Mouse (Mus musculus) megakaryocyte progenitor cell, adult 5-6 weeks (primary cell): Measurements from ENCODE around the gene Cabp1. TPM values are rescaled to one million over a fixed set of nuclear protein-coding genes. Genes with fewer than 3 reads are reported as not detected.

Source experiments
- ATAC-seq: replicated peaks from 2 replicates; pipeline ENCODE4 v1.8.0; 2016; ENCODE audit warnings: mild to moderate bottlenecking, moderate TSS enrichment, inconsistent platforms; ENCODE audit not compliant: poor library complexity
- total RNA-seq, 2 experiments: library from RNA; stranded (forward) in 1 of 2; stranded (reverse) in 1 of 2; fragments of 157-497, 149-512 nt in 1 of 2; fragments of 200-1000 nt in 1 of 2; gene quantifications; 2 replicates each; pipeline versions ENCODE4 v1.2.3 to v1.2.4; 2015 to 2017

Cabp1 gene
- total RNA-seq, 2 experiments from 2014 or later, result not detected

DNA sequence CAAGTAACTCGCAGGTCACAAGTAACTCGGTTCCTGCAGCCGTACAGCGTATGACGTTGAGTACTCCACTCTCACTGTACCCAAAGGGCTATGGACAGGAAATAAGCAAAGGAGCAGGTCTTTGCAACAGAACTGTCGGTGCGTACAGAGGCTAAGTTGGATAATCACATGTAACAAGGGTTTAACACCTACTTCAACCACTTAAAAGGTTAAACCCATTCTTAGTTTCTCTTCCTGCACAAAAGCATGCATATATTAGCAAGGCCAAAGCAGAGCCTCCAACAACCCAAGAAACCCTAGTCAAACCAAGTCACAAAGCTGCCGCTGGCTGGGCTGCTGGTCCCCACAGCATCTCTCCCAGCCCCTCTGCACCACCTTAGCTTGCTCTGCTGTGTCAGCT lies 61.7 kb downstream of the Cabp1 start:
- no peak for ATAC-seq

DNA sequence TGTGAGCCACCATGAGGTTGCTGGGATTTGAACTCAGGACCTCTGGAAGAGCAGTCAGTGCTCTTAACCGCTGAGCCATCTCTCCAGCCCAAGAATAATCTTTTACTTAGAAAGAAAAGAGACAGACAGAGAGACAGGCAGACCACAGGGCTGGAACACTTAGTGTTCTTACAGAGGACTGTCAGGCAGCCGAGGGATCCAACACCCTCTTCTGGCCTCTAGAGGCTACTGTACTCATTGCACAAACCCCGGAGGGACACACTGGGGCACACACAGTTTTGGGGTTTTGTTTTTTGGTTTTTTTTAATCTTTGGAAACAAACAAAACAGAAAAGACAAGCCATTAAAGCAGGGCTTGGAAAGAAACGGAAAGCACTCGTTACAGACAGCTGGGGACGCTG lies 64.9 kb downstream of the Cabp1 start:
- no peak for ATAC-seq

DNA sequence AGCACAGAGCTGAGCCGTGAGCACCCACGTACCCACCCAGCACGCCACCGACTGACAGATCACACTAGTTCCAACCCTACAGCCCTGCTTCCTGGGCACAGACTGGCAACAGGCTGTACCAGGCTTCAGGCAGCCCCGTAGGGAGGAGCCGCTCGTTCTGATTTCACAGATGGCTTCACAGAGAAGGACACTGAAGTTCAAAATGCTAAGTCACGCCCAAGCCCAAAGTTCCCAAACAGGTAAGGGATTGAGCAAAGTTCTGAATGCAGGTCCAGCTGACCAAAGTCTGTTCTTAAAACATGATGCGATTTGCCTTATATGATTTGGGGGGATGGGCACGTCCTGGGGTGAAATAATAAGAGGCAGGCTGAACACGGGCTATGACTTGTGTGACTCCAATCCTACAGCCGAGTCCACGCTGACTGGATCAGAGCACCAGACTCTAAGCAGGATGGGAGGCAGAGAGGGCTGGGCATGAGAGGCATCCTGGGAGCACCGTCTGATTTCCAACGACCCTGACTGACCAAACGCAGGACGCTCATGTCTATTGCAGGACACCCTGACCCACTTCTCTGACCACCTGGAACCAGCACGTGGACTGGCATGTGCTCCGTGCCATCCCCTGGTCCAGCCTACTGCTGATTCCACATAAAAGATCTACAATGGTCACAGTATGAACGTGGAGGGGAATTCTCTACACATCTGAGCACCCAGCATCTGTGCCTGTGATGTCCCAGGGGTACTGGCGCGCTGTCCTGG lies 66.6 kb downstream of the Cabp1 start:
- no peak for ATAC-seq

GRCm38 (mm10) chr5:115126578-115127312 lies 67.4 kb downstream of the Cabp1 start:
- peak; percentile 29; the same call in 1 of the 2 replicates for ATAC-seq

DNA sequence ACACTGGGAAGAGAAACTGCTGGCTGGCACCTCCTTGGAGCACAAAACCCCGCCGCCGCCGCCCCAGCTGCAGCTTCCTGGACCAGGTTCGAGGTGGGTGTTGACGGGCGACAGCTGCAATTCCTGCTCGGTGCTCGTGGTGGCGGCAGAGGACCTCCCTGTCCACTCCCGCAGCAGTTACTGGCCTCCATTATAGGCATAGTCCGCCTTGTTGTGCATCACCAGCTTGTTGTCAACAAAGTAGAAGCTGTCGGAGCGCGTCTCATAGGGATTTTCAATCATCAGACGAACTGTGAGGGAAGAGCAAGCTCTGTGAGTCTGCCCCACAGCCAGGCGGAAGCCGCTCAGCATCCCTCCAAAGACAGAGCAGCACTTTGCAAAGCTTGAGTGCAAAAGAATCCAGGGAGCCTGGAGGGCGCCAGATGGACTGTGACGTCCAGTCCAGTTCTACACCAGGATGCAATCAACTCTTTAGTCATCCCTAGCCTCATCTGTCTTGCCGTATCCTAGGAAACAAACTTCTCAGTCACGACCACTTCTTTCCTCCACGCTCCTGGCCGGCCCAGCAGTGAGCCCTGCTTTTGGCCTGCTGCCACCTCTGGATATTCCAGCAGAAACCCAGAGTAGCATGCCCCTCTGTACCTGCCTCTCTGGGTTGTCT lies 68.8 kb downstream of the Cabp1 start:
- peak; percentile 98 for ATAC-seq

- ATAC-seq, result no peak
Observed at GRCm38 (mm10) chr5:115124690-115125089, 69.5 kb downstream of the Cabp1 start.

DNA sequence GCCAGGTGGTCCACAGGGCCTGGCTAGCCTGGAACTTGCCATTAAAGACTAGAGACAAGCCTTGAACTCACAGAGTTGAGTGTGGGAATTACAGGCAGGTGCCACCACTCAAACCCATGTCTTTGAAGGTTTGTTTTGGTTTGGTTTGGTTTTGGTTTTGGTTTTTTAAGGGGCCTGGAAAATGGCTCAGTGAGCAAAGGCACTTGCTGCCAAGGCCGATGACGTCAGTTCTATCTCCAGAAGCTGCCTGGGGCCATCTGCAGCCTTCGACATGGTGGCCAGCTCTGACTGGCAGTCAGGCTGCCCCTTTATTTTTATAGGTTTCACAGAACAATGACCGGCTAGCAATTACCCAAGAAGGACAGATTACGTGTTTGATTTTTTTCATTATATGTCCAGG lies 73.2 kb downstream of the Cabp1 start:
- no peak for ATAC-seq

DNA sequence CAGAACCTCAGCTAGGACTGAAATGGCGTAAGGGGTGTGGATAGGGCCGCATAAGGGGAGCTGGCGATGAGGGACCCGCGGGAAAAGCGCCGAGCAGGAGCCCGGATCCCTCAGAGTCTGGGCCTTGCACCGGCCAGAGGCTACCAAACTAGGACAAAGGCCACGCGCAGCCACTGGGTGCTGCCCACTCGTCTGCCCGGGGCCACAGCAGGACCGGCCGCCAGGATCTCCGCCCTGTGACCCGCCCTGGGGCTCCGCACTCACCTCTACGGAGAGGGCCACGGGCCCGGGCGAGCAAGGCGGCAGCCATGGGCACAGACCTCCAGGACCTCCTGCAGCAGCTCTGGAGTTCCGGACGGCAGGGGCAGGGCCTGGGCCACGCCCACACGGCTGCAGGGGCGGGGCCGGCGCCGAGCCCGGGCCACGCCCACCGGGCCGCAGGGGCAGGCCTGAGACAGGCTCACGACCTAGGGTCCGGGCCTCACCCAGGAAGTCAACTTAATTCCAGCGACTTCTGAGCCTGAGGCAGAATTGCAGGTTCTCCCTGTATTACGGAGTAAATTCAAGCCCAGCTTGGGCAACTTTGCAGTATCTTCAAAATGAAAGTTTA lies 75.1 kb downstream of the Cabp1 start, which contains the start of gene Acads:
Acads (minus strand) TSS at position 386 of the 610 bp plus-strand sequence.
- peak; percentile 93 for ATAC-seq

Other genes starting within 250 kb of the Cabp1 start
- not detected in 2 replicates for gene Hnf1a, start 223.3 kb downstream of the Cabp1 start, total RNA-seq (2015)
- gene Hnf1a, start 223.3 kb downstream of the Cabp1 start, total RNA-seq (2017), result not detected in 2 replicates
- gene Sppl3, start 183.2 kb downstream of the Cabp1 start, total RNA-seq (2015), result 32.0 and 40.2 TPM in 2 replicates
- 23.4 and 28.6 TPM in 2 replicates for gene Sppl3, start 183.2 kb downstream of the Cabp1 start, total RNA-seq (2017)
- gene Gm10401, start 96.1 kb downstream of the Cabp1 start, total RNA-seq (2015), result not detected in 2 replicates
- not detected in 2 replicates for gene Gm10401, start 96.1 kb downstream of the Cabp1 start, total RNA-seq (2017)
- gene Acads, start 75.0 kb downstream of the Cabp1 start, total RNA-seq (2015), result 27.8 and 28.8 TPM in 2 replicates
- 22.3 and 34.1 TPM in 2 replicates for gene Acads, start 75.0 kb downstream of the Cabp1 start, total RNA-seq (2017)
- 4.1 and 7.2 TPM in 2 replicates for gene Unc119b, start 59.4 kb downstream of the Cabp1 start, total RNA-seq (2015)
- gene Unc119b, start 59.4 kb downstream of the Cabp1 start, total RNA-seq (2017), result 9.6 and 11.2 TPM in 2 replicates
- gene Mlec, start 36.2 kb downstream of the Cabp1 start, total RNA-seq (2015), result 242 and 279 TPM in 2 replicates
- 276 and 305 TPM in 2 replicates for gene Mlec, start 36.2 kb downstream of the Cabp1 start, total RNA-seq (2017)
- gene Pop5, start 41.5 kb upstream of the Cabp1 start, total RNA-seq (2015), result 67.7 and 81.9 TPM in 2 replicates
- 76.4 and 82.8 TPM in 2 replicates for gene Pop5, start 41.5 kb upstream of the Cabp1 start, total RNA-seq (2017)
- 45.3 and 56.3 TPM in 2 replicates for gene Rnf10, start 78.5 kb upstream of the Cabp1 start, total RNA-seq (2015)
- 45.1 and 58.7 TPM in 2 replicates for gene Rnf10, start 78.5 kb upstream of the Cabp1 start, total RNA-seq (2017)
- gene Coq5, start 85.3 kb upstream of the Cabp1 start, total RNA-seq (2015), result 17.0 and 20.4 TPM in 2 replicates
- 39.8 and 46.3 TPM in 2 replicates for gene Coq5, start 85.3 kb upstream of the Cabp1 start, total RNA-seq (2017)
- 690 and 788 TPM in 2 replicates for gene Dynll1, start 106.6 kb upstream of the Cabp1 start, total RNA-seq (2015)
- gene Dynll1, start 106.6 kb upstream of the Cabp1 start, total RNA-seq (2017), result 334 and 365 TPM in 2 replicates
- gene Srsf9, start 132.8 kb upstream of the Cabp1 start, total RNA-seq (2015), result 76.3 and 79.7 TPM in 2 replicates
- gene Srsf9, start 132.8 kb upstream of the Cabp1 start, total RNA-seq (2017), result 96.3 and 102 TPM in 2 replicates
- 68.9 and 78.9 TPM in 2 replicates for gene Gatc, start 146.8 kb upstream of the Cabp1 start, total RNA-seq (2015)
- 10.7 and 11.2 TPM in 2 replicates for gene Gatc, start 146.8 kb upstream of the Cabp1 start, total RNA-seq (2017)
- gene Triap1, start 146.8 kb upstream of the Cabp1 start, total RNA-seq (2015), result 39.1 and 43.1 TPM in 2 replicates
- gene Triap1, start 146.8 kb upstream of the Cabp1 start, total RNA-seq (2017), result 17.7 and 25.3 TPM in 2 replicates
- gene Cox6a1, start 154.6 kb upstream of the Cabp1 start, total RNA-seq (2015), result 365 and 372 TPM in 2 replicates
- gene Cox6a1, start 154.6 kb upstream of the Cabp1 start, total RNA-seq (2017), result 67.5 and 102 TPM in 2 replicates
- gene Msi1, start 235.2 kb upstream of the Cabp1 start, total RNA-seq (2015), result not detected in 2 replicates
- not detected in 2 replicates for gene Msi1, start 235.2 kb upstream of the Cabp1 start, total RNA-seq (2017)